Mouse (Mus musculus) forebrain, embryonic 12.5 days (tissue): ENCODE data around the gene Fam214a. TPM values are rescaled to one million over a fixed set of nuclear protein-coding genes. Genes with fewer than 3 reads are reported as not detected.

Source experiments
- ATAC-seq: fragments of 200-750 bp; cut with Nextera tagmentation; 2 replicates; pipeline ENCODE4 v1.8.0; 2017; ENCODE audit warnings: moderate TSS enrichment; ENCODE audit not compliant: low FRiP score
- H3K27ac ChIP-seq: fragments of 300-500 bp; sonication (generic); 2 replicates; pipeline ENCODE4 v1.5.1; 2016; ENCODE audit warnings: mild to moderate bottlenecking
- H3K27me3 ChIP-seq: fragments of 300-500 bp; sonication (generic); 2 replicates; pipeline ENCODE4 v1.6.1; 2016; ENCODE audit warnings: mild to moderate bottlenecking
- H3K36me3 ChIP-seq: fragments of 300-500 bp; sonication (generic); replicated peaks from 2 replicates; pipeline ENCODE4 v1.6.1; 2016; ENCODE audit warnings: mild to moderate bottlenecking
- H3K4me1 ChIP-seq: fragments of 300-500 bp; sonication (generic); 2 replicates; pipeline ENCODE4 v1.6.1; 2016
- H3K4me2 ChIP-seq: fragments of 300-500 bp; sonication (generic); 2 replicates; pipeline ENCODE4 v1.6.1; 2016; ENCODE audit warnings: mild to moderate bottlenecking, moderate library complexity
- H3K4me3 ChIP-seq: fragments of 300-500 bp; sonication (generic); replicated peaks from 2 replicates; pipeline ENCODE4 v1.5.1; 2016; ENCODE audit warnings: mild to moderate bottlenecking
- H3K9ac ChIP-seq: fragments of 300-500 bp; sonication (generic); 2 replicates; pipeline ENCODE4 v1.6.1; 2016; ENCODE audit warnings: mild to moderate bottlenecking
- H3K9me3 ChIP-seq: fragments of 300-500 bp; sonication (generic); 2 replicates; pipeline ENCODE4 v1.6.1; 2016
- WGBS: fragments of 180-500 bp; shearing (Covaris S2); methylation state at CpG from one replicate; pipeline ENCODE4 v1.1.7; 2016; 5-methylcytosine and 5-hydroxymethylcytosine counted together
- polyA plus RNA-seq: library from polyadenylated mRNA; unstranded; fragments of >200 nt; fragmentation: Nextera tagmentation; extraction: Ambion mirVana; gene quantifications from 2 replicates; pipeline ENCODE4 v1.2.1, GENCODE M21; 2016

Fam214a gene
- polyA plus RNA-seq, 1 experiment from 2014 or later: 30.9 TPM

GRCm38 (mm10) chr9:74988893-74989460, 36.3 kb downstream of the Fam214a start:
- ATAC-seq: no peak
- Histone ChIP-seq H3K4me1 (no peaks in the 10 kb centered on the region; the same call in 1 of the 2 replicates), H3K27ac (no peak overlapping the region), H3K4me2 (no peak overlapping the region), H3K27me3 (no peaks in the 10 kb centered on the region), H3K9me3 (no peaks in the 10 kb centered on the region), H3K36me3 (no peaks in the 10 kb centered on the region), H3K4me3 (no peak overlapping the region), H3K9ac (no peak overlapping the region)
- WGBS: 92% methylated on average over 7 of the region's 7 CpGs

GRCm38 (mm10) chr9:74989990-74990389, 37.3 kb downstream of the Fam214a start:
- Histone ChIP-seq H3K36me3 (no peaks in the 10 kb centered on the region), H3K9ac (no peak overlapping the region), H3K4me3 (no peak overlapping the region), H3K4me2 (no peak overlapping the region), H3K27me3 (no peaks in the 10 kb centered on the region), H3K9me3 (no peaks in the 10 kb centered on the region), H3K27ac (no peak overlapping the region), H3K4me1 (no peaks in the 10 kb centered on the region; the same call in 1 of the 2 replicates)
- 91% methylated on average over 2 of the region's 2 CpGs for WGBS
- ATAC-seq: no peak

GRCm38 (mm10) chr9:74994611-74995257, 42.0 kb downstream of the Fam214a start:
- no peak for ATAC-seq
- Histone ChIP-seq H3K27ac (no peak overlapping the region), H3K4me3 (no peak overlapping the region), H3K36me3 (no peaks in the 10 kb centered on the region), H3K27me3 (no peaks in the 10 kb centered on the region), H3K9ac (no peak overlapping the region), H3K4me2 (no peak overlapping the region), H3K4me1 (no peaks in the 10 kb centered on the region), H3K9me3 (no peaks in the 10 kb centered on the region)
- 87% methylated on average over 10 of the region's 10 CpGs for WGBS

GRCm38 (mm10) chr9:74996349-74996748, 43.7 kb downstream of the Fam214a start:
- no peak overlapping the region for H3K4me3 ChIP-seq
- no peak overlapping the region for H3K27ac ChIP-seq
- H3K4me2 ChIP-seq: no peak overlapping the region
- no peaks in the 10 kb centered on the region for H3K9me3 ChIP-seq
- 56% methylated on average over 2 of the region's 2 CpGs for WGBS
- H3K4me1 ChIP-seq: no peaks in the 10 kb centered on the region
- no peak overlapping the region for H3K9ac ChIP-seq
- H3K27me3 ChIP-seq: no peaks in the 10 kb centered on the region
- H3K36me3 ChIP-seq: peaks cover 4% of the 10 kb centered on the region; the same call in 1 of the 2 replicates
- ATAC-seq: no peak

GRCm38 (mm10) chr9:74997976-74998375, 45.3 kb downstream of the Fam214a start:
- no peaks in the 10 kb centered on the region for H3K27me3 ChIP-seq
- no peaks in the 10 kb centered on the region for H3K4me1 ChIP-seq
- ATAC-seq: no peak
- no peak overlapping the region for H3K27ac ChIP-seq
- no peak overlapping the region for H3K4me2 ChIP-seq
- H3K4me3 ChIP-seq: no peak overlapping the region
- H3K9me3 ChIP-seq: no peaks in the 10 kb centered on the region
- peaks cover 4% of the 10 kb centered on the region; the same call in 1 of the 2 replicates for H3K36me3 ChIP-seq
- no peak overlapping the region for H3K9ac ChIP-seq

GRCm38 (mm10) chr9:75001006-75001405, 48.3 kb downstream of the Fam214a start:
- no peak overlapping the region for H3K4me2 ChIP-seq
- 86% methylated on average over 6 of the region's 6 CpGs for WGBS
- no peak overlapping the region for H3K27ac ChIP-seq
- H3K27me3 ChIP-seq: no peaks in the 10 kb centered on the region
- no peak for ATAC-seq
- H3K4me1 ChIP-seq: no peaks in the 10 kb centered on the region
- H3K36me3 ChIP-seq: peaks cover 7% of the 10 kb centered on the region
- no peak overlapping the region for H3K4me3 ChIP-seq
- no peaks in the 10 kb centered on the region for H3K9me3 ChIP-seq
- H3K9ac ChIP-seq: no peak overlapping the region

GRCm38 (mm10) chr9:75001611-75002204, 49.0 kb downstream of the Fam214a start:
- H3K27me3 ChIP-seq: no peaks in the 10 kb centered on the region
- peaks cover 14% of the 10 kb centered on the region for H3K36me3 ChIP-seq
- WGBS: 77% methylated on average over 5 of the region's 5 CpGs
- H3K9me3 ChIP-seq: no peaks in the 10 kb centered on the region
- no peaks in the 10 kb centered on the region for H3K4me1 ChIP-seq
- H3K4me2 ChIP-seq: no peak overlapping the region
- H3K9ac ChIP-seq: no peak overlapping the region
- ATAC-seq: no peak
- H3K4me3 ChIP-seq: no peak overlapping the region
- no peak overlapping the region for H3K27ac ChIP-seq

- no peaks in the 10 kb centered on the region for H3K27me3 ChIP-seq
- ATAC-seq: no peak
- H3K27ac ChIP-seq: no peak overlapping the region
- H3K4me2 ChIP-seq: no peak overlapping the region
- H3K4me1 ChIP-seq: no peaks in the 10 kb centered on the region
- WGBS: 76% methylated on average over 3 of the region's 3 CpGs
- H3K4me3 ChIP-seq: no peak overlapping the region
- H3K36me3 ChIP-seq: peaks cover 16% of the 10 kb centered on the region
- no peak overlapping the region for H3K9ac ChIP-seq
- no peaks in the 10 kb centered on the region for H3K9me3 ChIP-seq
These were observed 49.6 kb downstream of the Fam214a start for GRCm38 (mm10) chr9:75002262-75002661.

GRCm38 (mm10) chr9:75004203-75004602, 51.5 kb downstream of the Fam214a start:
- no peaks in the 10 kb centered on the region for H3K4me1 ChIP-seq
- 92% methylated on average over 10 of the region's 10 CpGs for WGBS
- H3K27me3 ChIP-seq: no peaks in the 10 kb centered on the region
- no peak overlapping the region for H3K4me3 ChIP-seq
- no peak for ATAC-seq
- H3K27ac ChIP-seq: no peak overlapping the region
- H3K4me2 ChIP-seq: no peak overlapping the region
- H3K9me3 ChIP-seq: no peaks in the 10 kb centered on the region
- H3K9ac ChIP-seq: no peak overlapping the region
- H3K36me3 ChIP-seq: peaks cover 26% of the 10 kb centered on the region

- H3K4me1 ChIP-seq: no peaks in the 10 kb centered on the region
- no peak overlapping the region for H3K9ac ChIP-seq
- no peak for ATAC-seq
- 90% methylated on average over 2 of the region's 2 CpGs for WGBS
- H3K4me3 ChIP-seq: no peak overlapping the region
- H3K36me3 ChIP-seq: peaks cover 39% of the 10 kb centered on the region
- H3K27me3 ChIP-seq: no peaks in the 10 kb centered on the region
- H3K27ac ChIP-seq: no peak overlapping the region
- H3K4me2 ChIP-seq: no peak overlapping the region
- no peaks in the 10 kb centered on the region for H3K9me3 ChIP-seq
These were observed 63.9 kb downstream of the Fam214a start for GRCm38 (mm10) chr9:75016591-75016990.

GRCm38 (mm10) chr9:75019181-75019580, 66.5 kb downstream of the Fam214a start:
- Histone ChIP-seq H3K27ac (no peak overlapping the region), H3K36me3 (peaks cover 34% of the 10 kb centered on the region), H3K9me3 (no peaks in the 10 kb centered on the region), H3K9ac (no peak overlapping the region), H3K4me2 (no peak overlapping the region), H3K27me3 (no peaks in the 10 kb centered on the region), H3K4me3 (no peak overlapping the region), H3K4me1 (no peaks in the 10 kb centered on the region)
- 91% methylated on average over 6 of the region's 6 CpGs for WGBS
- ATAC-seq: no peak

- no peak overlapping the region for H3K27ac ChIP-seq
- H3K9me3 ChIP-seq: no peaks in the 10 kb centered on the region
- no peak overlapping the region for H3K4me3 ChIP-seq
- H3K36me3 ChIP-seq: peaks cover 35% of the 10 kb centered on the region
- 91% methylated on average over 3 of the region's 3 CpGs for WGBS
- ATAC-seq: no peak
- no peak overlapping the region for H3K4me2 ChIP-seq
- H3K4me1 ChIP-seq: no peaks in the 10 kb centered on the region
- no peaks in the 10 kb centered on the region for H3K27me3 ChIP-seq
- no peak overlapping the region for H3K9ac ChIP-seq
These were observed 66.9 kb downstream of the Fam214a start for GRCm38 (mm10) chr9:75019592-75019991.

- no peaks in the 10 kb centered on the region for H3K27me3 ChIP-seq
- H3K9me3 ChIP-seq: no peaks in the 10 kb centered on the region
- H3K9ac ChIP-seq: no peak overlapping the region
- H3K4me2 ChIP-seq: no peak overlapping the region
- no peaks in the 10 kb centered on the region for H3K4me1 ChIP-seq
- no peak for ATAC-seq
- no peak overlapping the region for H3K27ac ChIP-seq
- peaks cover 35% of the 10 kb centered on the region for H3K36me3 ChIP-seq
- H3K4me3 ChIP-seq: no peak overlapping the region
- WGBS: 86% methylated on average over 4 of the region's 4 CpGs
These were observed 67.9 kb downstream of the Fam214a start for GRCm38 (mm10) chr9:75020561-75020960.
